Mouse (Mus musculus) lung, adult 2 months (tissue): Measurements from ENCODE around the gene Gm11939. TPM values are rescaled to one million over a fixed set of nuclear protein-coding genes. Genes with fewer than 3 reads are reported as not detected.

Experiments
- DNase-seq: peaks from one replicate; pipeline ENCODE4 v3.0.0; 2022
- H3K4me1 ChIP-seq: fragments of 200-500 bp; 2 replicates; pipeline ENCODE4 v1.6.1; 2011; ENCODE audit warnings: low read length; ENCODE audit not compliant: control insufficient read depth, insufficient read depth
- H3K4me3 ChIP-seq: fragments of 200-500 bp; replicated peaks from 2 replicates; pipeline ENCODE3; 2011; ENCODE audit warnings: low read depth, mild to moderate bottlenecking, control low read depth, low read length; ENCODE audit errors: extremely low read depth
- CTCF ChIP-seq: fragments of 200-500 bp; IDR thresholded peaks from 2 replicates; pipeline ENCODE4 v1.5.1; 2011; ENCODE audit warnings: mild to moderate bottlenecking, low read length, control low read depth; ENCODE audit not compliant: insufficient read depth
- POLR2A ChIP-seq: fragments of 200-500 bp; IDR thresholded peaks from 2 replicates; pipeline ENCODE4 v1.6.1; 2011; ENCODE audit warnings: low read depth, mild to moderate bottlenecking, control low read depth, low read length, borderline replicate concordance; ENCODE audit errors: extremely low read depth
- WGBS: fragments of 180-500 bp; shearing (Covaris S2); methylation state at CpG from one replicate; pipeline ENCODE4 v1.1.7; 2018; 5-methylcytosine and 5-hydroxymethylcytosine counted together
- polyA plus RNA-seq: library from polyadenylated mRNA; depleted of rRNA; stranded (reverse); fragments of >200 nt; gene quantifications from 2 replicates; pipeline ENCODE4 v1.2.3, GENCODE M21; 2012

Gene Gm11939
- polyA plus RNA-seq, 1 experiment: not detected

DNA sequence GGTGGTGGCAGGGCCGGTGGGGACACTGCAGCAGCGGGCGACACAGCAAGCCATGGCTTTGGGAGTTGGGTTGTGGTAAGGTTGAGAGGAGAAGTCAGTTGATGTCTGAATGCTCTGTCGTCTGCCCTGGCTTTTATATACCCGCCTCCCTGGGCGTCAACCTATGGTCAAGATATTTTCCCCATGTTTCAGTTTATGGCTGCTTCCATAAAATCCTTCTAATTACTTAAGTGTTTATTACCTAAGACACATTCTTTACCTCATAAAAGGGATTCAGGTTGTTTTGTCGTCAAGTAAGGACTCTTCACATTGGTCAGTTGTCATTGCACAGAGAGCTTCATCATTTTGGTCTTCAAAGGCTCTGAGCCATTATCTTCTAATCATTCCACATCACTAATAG, 7.3 kb upstream of the Gm11939 start, which contains the start of gene Krtap3-1:
TSS of gene Krtap3-1 (minus strand) at position 101 of the 400 bp plus-strand sequence.
- DNase-seq: no peak
- Histone ChIP-seq H3K4me3 (no peak within 1 kb of the TSS), H3K4me1 (no peaks in the 10 kb centered on the region)
- TF ChIP-seq POLR2A (no peak), CTCF (no peak)
- 95% methylated on average over 7 of the region's 7 CpGs for WGBS

DNA sequence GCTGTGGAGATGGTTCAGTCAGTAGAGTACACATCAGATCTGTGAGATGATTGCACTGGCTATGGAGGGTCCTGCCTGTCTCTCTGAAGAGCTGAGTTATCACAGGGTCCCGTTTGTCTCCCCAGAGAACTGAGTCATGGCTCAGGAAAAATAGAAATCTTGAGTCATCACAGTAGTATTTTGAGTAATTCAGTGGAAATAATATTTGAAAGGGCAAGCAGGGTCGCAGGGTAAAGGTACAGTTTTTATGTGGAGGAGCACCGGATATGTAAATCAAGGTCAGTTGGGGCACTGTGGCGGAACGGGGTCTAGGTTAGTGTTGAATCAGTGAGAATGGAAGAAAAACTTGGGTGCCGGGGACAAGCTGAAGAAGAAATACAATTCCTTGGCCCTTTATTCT, 3.3 kb upstream of the Gm11939 start:
- 76% methylated on average over 6 of the region's 6 CpGs for WGBS
- H3K4me3 ChIP-seq: no peak overlapping the region
- TF ChIP-seq CTCF (no peak), POLR2A (no peak)
- no peaks in the 10 kb centered on the region for H3K4me1 ChIP-seq
- DNase-seq: no peak

DNA sequence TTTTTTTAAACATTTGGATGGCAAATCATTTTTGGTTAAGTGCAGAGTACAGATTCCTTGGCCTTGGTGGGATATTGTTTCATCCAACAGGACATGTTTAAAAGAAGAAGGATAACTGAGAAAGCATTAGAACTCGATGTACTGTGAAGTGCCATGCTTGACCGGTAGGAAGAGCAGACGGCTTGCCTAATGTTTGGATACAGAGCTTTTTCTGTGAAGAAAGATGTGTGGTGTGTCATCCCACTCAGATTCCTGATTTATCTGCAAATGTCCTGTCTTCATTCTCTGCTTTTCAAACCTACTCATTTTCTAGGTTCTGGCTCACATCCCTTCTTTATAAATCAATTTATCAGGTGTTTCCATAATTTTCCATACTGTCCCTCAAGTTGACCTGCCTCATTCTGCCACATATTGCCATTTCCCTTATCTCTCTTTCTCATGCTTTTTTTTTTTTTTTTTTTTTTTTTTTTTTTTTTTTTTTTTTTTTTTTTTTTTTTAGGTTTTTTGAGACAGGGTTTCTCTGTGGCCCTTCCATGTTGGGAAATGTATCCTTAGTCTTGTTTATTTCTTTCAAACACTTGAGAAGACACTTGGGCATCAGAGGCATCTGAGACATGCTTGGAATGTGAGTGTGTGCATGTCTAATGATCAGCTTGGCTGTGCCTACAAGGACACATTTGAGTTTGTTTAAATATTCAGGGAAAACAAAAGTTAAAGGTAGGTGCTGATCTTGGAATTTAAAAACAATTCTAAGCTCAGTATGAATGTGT, 1.1 kb downstream of the Gm11939 start:
- 60% methylated on average over 3 of the region's 3 CpGs for WGBS
- no peak for TF ChIP-seq POLR2A
- TF ChIP-seq CTCF: no peak
- no peak for DNase-seq
- Histone ChIP-seq H3K4me3 (no peak overlapping the region), H3K4me1 (no peaks in the 10 kb centered on the region)

GRCm38 (mm10) chr11:99556753-99557152, 2.5 kb downstream of the Gm11939 start, which contains the start of gene Krtap3-2:
TSS of gene Krtap3-2 (minus strand) at chr11:99556853.
- TF ChIP-seq CTCF: no peak
- no peak for TF ChIP-seq POLR2A
- 66% methylated on average over 2 of the region's 2 CpGs for WGBS
- Histone ChIP-seq H3K4me1 (no peaks in the 10 kb centered on the region), H3K4me3 (no peak within 1 kb of the TSS)
- no peak for DNase-seq

DNA sequence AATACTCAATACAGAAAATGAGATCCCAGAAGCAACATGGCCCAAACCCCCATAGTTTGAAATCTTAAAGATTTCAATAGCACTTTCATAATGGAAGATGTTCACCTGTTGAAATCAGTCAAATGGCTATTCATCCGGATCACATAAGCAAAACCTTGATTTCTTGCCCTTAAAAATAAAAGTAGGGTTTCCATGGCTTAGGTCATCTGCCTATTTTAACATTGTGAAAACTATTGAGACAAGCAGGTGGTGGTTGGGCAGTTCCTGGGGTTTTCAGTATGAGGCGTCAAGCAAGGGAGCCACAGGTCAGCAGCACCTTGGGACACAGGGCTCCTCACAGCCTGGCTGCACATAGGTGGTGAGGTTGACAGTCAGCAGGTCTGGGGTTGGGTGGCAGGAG, 3.1 kb downstream of the Gm11939 start:
- H3K4me3 ChIP-seq: no peak overlapping the region
- DNase-seq: no peak
- H3K4me1 ChIP-seq: no peaks in the 10 kb centered on the region
- 87% methylated on average over 2 of the region's 2 CpGs for WGBS
- TF ChIP-seq POLR2A (no peak), CTCF (no peak)

DNA sequence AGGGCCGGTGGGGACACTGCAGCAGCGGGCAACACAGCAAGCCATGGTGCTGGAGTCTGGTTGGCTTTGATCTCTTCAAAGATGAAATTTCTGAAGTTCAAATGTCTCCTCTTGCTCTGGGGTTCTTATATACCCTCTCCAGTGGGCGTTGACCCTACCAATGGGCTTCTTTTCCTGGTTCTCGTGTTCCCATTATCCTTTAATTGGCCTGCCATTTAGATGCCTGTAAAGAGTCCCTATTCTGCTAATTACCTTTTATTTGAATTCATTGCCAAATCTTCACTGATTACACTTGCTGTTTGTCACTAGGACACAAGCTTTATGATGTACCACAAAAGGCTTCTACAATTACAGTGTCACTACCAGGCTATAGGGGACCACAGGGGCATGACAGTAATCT, 8.5 kb downstream of the Gm11939 start, which contains the start of gene Krtap3-3:
TSS of gene Krtap3-3 (minus strand) at position 101 of the 400 bp plus-strand sequence.
- 63% methylated on average over 4 of the region's 4 CpGs for WGBS
- no peak for TF ChIP-seq POLR2A
- TF ChIP-seq CTCF: no peak
- DNase-seq: no peak

DNA sequence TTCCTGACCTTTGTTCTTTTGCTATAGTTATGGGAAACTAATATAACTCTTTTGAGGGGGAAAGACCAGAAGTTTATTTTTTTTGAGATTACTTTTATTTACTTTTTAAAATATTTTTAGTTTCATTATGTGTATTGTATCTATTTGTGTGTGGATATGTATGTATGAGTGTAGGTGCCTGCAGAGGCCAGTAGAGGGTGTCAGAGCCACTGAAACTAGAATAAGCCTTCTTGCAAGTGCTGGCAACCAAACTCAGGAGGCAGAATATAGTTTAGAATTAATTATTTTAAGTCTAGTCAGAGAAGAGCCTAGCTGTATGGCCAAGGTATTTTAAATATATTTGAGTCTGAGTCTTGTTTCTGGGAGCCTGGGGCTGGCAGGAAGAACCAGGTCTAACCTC, 11.4 kb downstream of the Gm11939 start:
- TF ChIP-seq POLR2A (no peak), CTCF (no peak)
- Histone ChIP-seq H3K4me3 (no peak overlapping the region), H3K4me1 (no peaks in the 10 kb centered on the region)
- no peak for DNase-seq

More for the DNA sequence above, 8.5 kb downstream of the Gm11939 start, which contains the start of gene Krtap3-3:
- no peak within 1 kb of the TSS for H3K4me3 ChIP-seq
- no peaks in the 10 kb centered on the region for H3K4me1 ChIP-seq

DNA sequence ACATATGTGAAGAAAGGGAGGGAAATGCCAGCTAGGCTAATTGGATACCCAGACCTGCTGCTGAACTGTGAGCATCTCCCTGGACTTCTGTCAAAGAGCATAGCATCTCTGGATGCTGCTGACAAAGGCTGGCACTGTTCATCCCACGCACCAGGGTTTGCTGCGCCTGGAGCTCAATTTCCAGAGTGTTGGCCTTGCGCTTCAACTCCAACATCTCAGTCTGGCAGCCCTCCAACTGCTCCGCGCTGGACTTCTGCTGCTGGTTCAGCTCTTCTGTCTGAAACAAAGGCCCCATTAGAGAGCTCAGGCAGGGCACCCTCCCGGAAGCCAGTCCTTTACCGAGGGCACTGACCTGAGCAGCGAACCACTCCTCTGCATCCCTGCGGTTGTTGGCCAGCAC, 19.5 kb downstream of the Gm11939 start:
- TF ChIP-seq POLR2A (no peak), CTCF (no peak)
- no peaks in the 10 kb centered on the region for H3K4me1 ChIP-seq
- WGBS: 44% methylated on average over 9 of the region's 9 CpGs
- no peak overlapping the region for H3K4me3 ChIP-seq
- DNase-seq: no peak

- no peak for DNase-seq
- Histone ChIP-seq H3K4me1 (no peaks in the 10 kb centered on the region), H3K4me3 (no peak within 1 kb of the TSS)
- TF ChIP-seq POLR2A (no peak), CTCF (no peak)
- WGBS: 53% methylated on average over 13 of the region's 13 CpGs
Observed at GRCm38 (mm10) chr11:99521288-99521860, 37.9 kb downstream of the Gm11939 start, which contains the start of gene Krt39. TSS of gene Krt39 (minus strand) at chr11:99521338.
